Comparison of ENCODE assay signal across 12 mouse cellular contexts in the genomic region with DNA sequence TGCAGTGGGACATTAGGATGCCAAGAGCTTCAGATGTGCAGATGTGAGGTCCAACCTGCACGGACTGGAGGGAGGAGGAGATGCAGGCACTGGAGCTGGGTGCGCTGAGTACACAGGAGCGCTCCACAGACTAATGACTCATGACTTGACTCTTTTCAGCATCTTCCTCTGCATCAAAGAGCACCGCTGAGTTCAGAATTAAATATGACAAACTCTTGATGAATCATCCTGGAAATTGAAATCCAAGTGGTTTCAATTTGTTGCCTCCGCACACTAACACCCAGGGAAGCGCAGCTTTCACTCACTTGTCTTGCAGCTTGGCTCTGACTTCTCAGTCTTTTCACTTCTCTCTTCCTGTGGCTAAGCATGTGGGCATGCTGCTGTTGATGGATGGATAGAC.
DNase-seq lines count a peak whose midpoint lies in the region; ATAC-seq and TF ChIP-seq lines count a peak whose summit lies in the region.
"Had no signal": no experiment of that assay in that cellular context is flagged by ENCODE, and none has a peak within 500 bp of the region (broad histone marks: within the 10 kb centered on the region; RNA-seq: fewer than 3 reads in every experiment).

No protein-coding gene starts in this region.

- DNase-seq in adrenal gland, adult (ENCODE audit: inconsistent age in 2 of 2, low spot score in 1 of 2) = peak; percentile 28 to 67
- DNase-seq in adrenal gland, adult 18-20 months (ENCODE audit: low spot score in 2 of 2) = no peak
- no peak for DNase-seq in liver, embryonic 11.5 days (ENCODE audit: low spot score)
- DNase-seq in kidney, adult 18-20 months = no peak
- DNase-seq: cerebellum, adult 18-20 months; kidney, postnatal 36 days had no signal

- H3K27me3 ChIP-seq in neural tube, embryonic 13.5 days = no peaks in the 10 kb centered on the region
- H3K27me3 ChIP-seq in neural tube, embryonic 15.5 days (replicated peaks) = no peaks in the 10 kb centered on the region
- H3K27me3 ChIP-seq in hindbrain, embryonic 13.5 days = no peaks in the 10 kb centered on the region
- no peaks in the 10 kb centered on the region for H3K27me3 ChIP-seq in myocyte (ENCODE audit: control insufficient read depth, insufficient read depth, insufficient read length)
- H3K27me3 ChIP-seq in liver, embryonic 11.5 days (replicated peaks; ENCODE audit: control insufficient read depth, insufficient read depth, low read length) = no peaks in the 10 kb centered on the region
- H3K27me3 ChIP-seq: embryonic facial prominence, embryonic 13.5 days had no signal

- peaks cover 13% of the 10 kb centered on the region for H3K4me1 ChIP-seq in neural tube, embryonic 13.5 days (replicated peaks)
- H3K4me1 ChIP-seq in neural tube, embryonic 15.5 days = 0 out of 2 replicates have a peak, but pooled peaks cover 8% of the 10 kb centered on the region
- peaks cover 14% of the 10 kb centered on the region for H3K4me1 ChIP-seq in hindbrain, embryonic 13.5 days (replicated peaks)
- H3K4me1 ChIP-seq in liver, embryonic 11.5 days (replicated peaks; ENCODE audit: control insufficient read depth, insufficient read depth, low read length) = no peaks in the 10 kb centered on the region

- no peaks in the 10 kb centered on the region for H3K79me2 ChIP-seq in myocyte (ENCODE audit: control insufficient read depth, insufficient read depth)

- no peaks in the 10 kb centered on the region for H3K9me3 ChIP-seq in neural tube, embryonic 13.5 days
- no peaks in the 10 kb centered on the region for H3K9me3 ChIP-seq in neural tube, embryonic 15.5 days (replicated peaks)
- no peaks in the 10 kb centered on the region for H3K9me3 ChIP-seq in hindbrain, embryonic 13.5 days
- no peaks in the 10 kb centered on the region for H3K9me3 ChIP-seq in liver, embryonic 11.5 days (ENCODE audit: control insufficient read depth, low read length)
- H3K9me3 ChIP-seq: embryonic facial prominence, embryonic 13.5 days had no signal

- WGBS in neural tube, embryonic 13.5 days = 76% methylated on average over 6 of the region's 6 CpGs
- WGBS in neural tube, embryonic 15.5 days = 84% methylated on average over 6 of the region's 6 CpGs
- WGBS in hindbrain, embryonic 13.5 days = 60% methylated on average over 6 of the region's 6 CpGs
- WGBS in liver, embryonic 11.5 days = 88% methylated on average over 6 of the region's 6 CpGs

- no peak overlapping the region for H3K4me2 ChIP-seq in neural tube, embryonic 13.5 days
- no peak overlapping the region for H3K4me2 ChIP-seq in neural tube, embryonic 15.5 days
- H3K4me2 ChIP-seq in hindbrain, embryonic 13.5 days = no peak overlapping the region
- peak overlapping the region; percentile 5 for H3K4me2 ChIP-seq in myocyte (ENCODE audit: low read depth)
- no peak overlapping the region for H3K4me2 ChIP-seq in liver, embryonic 11.5 days
- H3K4me2 ChIP-seq: embryonic facial prominence, embryonic 13.5 days had no signal

- H3K9ac ChIP-seq in neural tube, embryonic 13.5 days = no peak overlapping the region
- H3K9ac ChIP-seq in neural tube, embryonic 15.5 days (replicated peaks) = no peak overlapping the region
- H3K9ac ChIP-seq in hindbrain, embryonic 13.5 days = no peak overlapping the region
- no peak overlapping the region for H3K9ac ChIP-seq in liver, embryonic 11.5 days (ENCODE audit: low read depth, low read length)
- H3K9ac ChIP-seq: embryonic facial prominence, embryonic 13.5 days; liver, embryonic 14.5 days had no signal

- H3K36me3 ChIP-seq in neural tube, embryonic 13.5 days = no peaks in the 10 kb centered on the region
- no peaks in the 10 kb centered on the region for H3K36me3 ChIP-seq in neural tube, embryonic 15.5 days
- H3K36me3 ChIP-seq in hindbrain, embryonic 13.5 days = no peaks in the 10 kb centered on the region
- H3K36me3 ChIP-seq in myocyte (ENCODE audit: control insufficient read depth, insufficient read depth) = peaks cover 4% of the 10 kb centered on the region
- no peaks in the 10 kb centered on the region for H3K36me3 ChIP-seq in liver, embryonic 11.5 days (ENCODE audit: control insufficient read depth, insufficient read depth, low read length)
- H3K36me3 ChIP-seq: embryonic facial prominence, embryonic 13.5 days had no signal

- H3K27ac ChIP-seq in neural tube, embryonic 13.5 days (replicated peaks) = no peak overlapping the region
- H3K27ac ChIP-seq in neural tube, embryonic 15.5 days (replicated peaks) = no peak overlapping the region
- peak overlapping the region; percentile 60 for H3K27ac ChIP-seq in hindbrain, embryonic 13.5 days
- no peak overlapping the region for H3K27ac ChIP-seq in liver, embryonic 11.5 days (ENCODE audit: low read depth, low read length)
- H3K27ac ChIP-seq: embryonic facial prominence, embryonic 13.5 days; liver, embryonic 14.5 days had no signal

- 0 out of 2 replicates have a peak, but pooled peaks have one; percentile 63 for ATAC-seq in neural tube, embryonic 13.5 days (ENCODE audit: low read depth)
- no peak for ATAC-seq in neural tube, embryonic 15.5 days (ENCODE audit: low FRiP score)
- ATAC-seq in hindbrain, embryonic 13.5 days (ENCODE audit: low FRiP score) = peak; percentile 77; the same call in 1 of the 2 replicates
- no peak for ATAC-seq in liver, embryonic 11.5 days (replicated peaks; ENCODE audit: low FRiP score)

- H3ac ChIP-seq in myocyte (ENCODE audit: control insufficient read depth, insufficient read length) = no peak overlapping the region

- TF ChIP-seq POLR2A in myocyte (IDR thresholded peaks at IDR 0.05; ENCODE audit: insufficient read length, low read depth) = no peak

- H3K4me3 ChIP-seq in neural tube, embryonic 13.5 days = no peak overlapping the region
- no peak overlapping the region for H3K4me3 ChIP-seq in neural tube, embryonic 15.5 days (replicated peaks)
- no peak overlapping the region for H3K4me3 ChIP-seq in hindbrain, embryonic 13.5 days
- H3K4me3 ChIP-seq in myocyte = no peak overlapping the region
- H3K4me3 ChIP-seq in liver, embryonic 11.5 days (ENCODE audit: low read depth, low read length) = no peak overlapping the region
- H3K4me3 ChIP-seq: embryonic facial prominence, embryonic 13.5 days had no signal

TF ChIP-seq in myocyte, 11 proteins besides CTCF, POLR2A, EP300 and RAD21:
- TF ChIP-seq SRF (IDR thresholded peaks at IDR 0.05; ENCODE audit: control insufficient read depth, insufficient read length, low read depth) (no peak), TCF3 (IDR thresholded peaks at IDR 0.05; ENCODE audit: insufficient read length, low read depth) (no peak), MAX (IDR thresholded peaks at IDR 0.05; ENCODE audit: low read depth) (no peak), CEBPB (IDR thresholded peaks at IDR 0.05; ENCODE audit: insufficient read depth, poor library complexity, severe bottlenecking) (no peak), USF1 (IDR thresholded peaks at IDR 0.05; ENCODE audit: low read depth) (no peak), E2F4 (IDR thresholded peaks at IDR 0.05; ENCODE audit: insufficient read depth) (no peak), MYOD1 (IDR thresholded peaks at IDR 0.05; ENCODE audit: control insufficient read depth in 1 of 3, insufficient read length in 2 of 3, low read depth in 2 of 3) (no peak), POLR2AphosphoS2 (IDR thresholded peaks at IDR 0.05; ENCODE audit: insufficient read length, low read depth) (no peak), REST (IDR thresholded peaks at IDR 0.05; ENCODE audit: insufficient read depth, insufficient read length) (no peak), TCF12 (IDR thresholded peaks at IDR 0.05; ENCODE audit: insufficient read depth, poor library complexity, severe bottlenecking) (no peak), MYOG (IDR thresholded peaks at IDR 0.05; ENCODE audit: control insufficient read depth in 1 of 3, insufficient read depth in 1 of 3, insufficient read length in 2 of 3, low read depth in 2 of 3) (no peak)

Comparison
In these comparisons a context has a peak if more than half of its experiments do, and no peak if none do; other contexts are left out.
1. DNase-seq: peak in adrenal gland, adult (2 of 2); none in adrenal gland, adult 18-20 months (0 of 2), liver, embryonic 11.5 days (single experiment) and kidney, adult 18-20 months (single experiment).
2. ATAC-seq: peak in neural tube, embryonic 13.5 days (single experiment) and hindbrain, embryonic 13.5 days (single experiment); none in neural tube, embryonic 15.5 days (single experiment) and liver, embryonic 11.5 days (single experiment).